Mouse (Mus musculus) lung, adult 2 months (tissue): ENCODE data around the gene Pyroxd1.

Experiments
- CTCF ChIP-seq: fragments of 200-500 bp; IDR thresholded peaks from 2 replicates; pipeline ENCODE4 v1.5.1; 2011; ENCODE audit warnings: mild to moderate bottlenecking, low read length, control low read depth; ENCODE audit not compliant: insufficient read depth
- POLR2A ChIP-seq: fragments of 200-500 bp; IDR thresholded peaks from 2 replicates; pipeline ENCODE4 v1.6.1; 2011; ENCODE audit warnings: low read depth, mild to moderate bottlenecking, control low read depth, low read length, borderline replicate concordance; ENCODE audit errors: extremely low read depth

DNA sequence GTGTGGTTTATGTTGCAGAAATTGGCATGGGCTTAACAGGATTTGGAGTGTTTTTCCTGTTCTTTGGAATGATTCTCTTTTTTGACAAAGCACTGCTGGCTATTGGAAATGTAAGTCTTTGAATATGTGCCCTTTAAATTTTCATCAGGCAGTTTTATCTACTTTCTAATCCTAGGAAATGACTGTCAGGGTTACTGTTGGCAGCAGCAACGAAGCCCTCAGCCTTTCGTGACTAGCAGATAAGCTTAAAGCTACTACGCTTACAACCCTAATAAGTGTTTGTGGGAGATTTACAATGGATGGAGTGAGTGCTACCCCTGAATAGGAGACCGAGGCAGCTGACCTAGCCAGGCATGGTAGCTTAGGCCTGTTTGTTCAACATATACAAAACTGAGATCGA, 46.9 kb downstream of the Pyroxd1 start:
- TF ChIP-seq CTCF (no peak), POLR2A (no peak)
